Mouse (Mus musculus) CH12.LX (cell line): ENCODE data around the gene Kcnh5.
A peak's percentile ranks its signal among the peaks of the same experiment; 100 is the strongest.

Experiments
- BHLHE40 ChIP-seq: IDR thresholded peaks from 2 replicates; pipeline ENCODE4 v1.6.1; 2011; ENCODE audit warnings: mild to moderate bottlenecking, low read depth, low read length, improper control_type of control experiment
- CTCF ChIP-seq, 2 experiments: IDR thresholded peaks in 1 of 2; conservative IDR thresholded peaks in 1 of 2; 2 replicates each; pipeline ENCODE4 v1.5.1; 2011 to 2012; ENCODE audit warnings: low read depth in 2 of 2, low read length in 2 of 2, improper control_type of control experiment in 1 of 2, inconsistent platforms in 1 of 2, mild to moderate bottlenecking in 1 of 2, moderate library complexity in 1 of 2
- E2F4 ChIP-seq: IDR thresholded peaks from 2 replicates; pipeline ENCODE4 v1.6.1; 2011; ENCODE audit warnings: low read depth, low read length, improper control_type of control experiment; ENCODE audit not compliant: insufficient replicate concordance

GRCm38 (mm10) chr12:75139792-75140191, 37.3 kb downstream of the Kcnh5 start:
- TF ChIP-seq E2F4: no peak
- no peak for TF ChIP-seq BHLHE40
- peak in 1 of 2 experiments; percentile 55; a peak in 3 of 4 replicates for TF ChIP-seq CTCF (conservative IDR thresholded peaks at IDR 0.05 in 1 of 2, IDR thresholded peaks at IDR 0.05 in 1 of 2; ENCODE audit: low read depth in 2 of 2, low read length in 2 of 2)
